Mouse (Mus musculus): ENCODE results near the gene Ppil1. TPM values are rescaled to one million over a fixed set of nuclear protein-coding genes. Genes with fewer than 3 reads are reported as not detected.
"Not testable (repeated sequence)": the region's sequence is repeated elsewhere in the genome, so short reads cannot be mapped to it uniquely, and the experiment has no call there.

Ppil1 gene
- polyA plus RNA-seq, 1 experiment, result 36.8 TPM

DNA sequence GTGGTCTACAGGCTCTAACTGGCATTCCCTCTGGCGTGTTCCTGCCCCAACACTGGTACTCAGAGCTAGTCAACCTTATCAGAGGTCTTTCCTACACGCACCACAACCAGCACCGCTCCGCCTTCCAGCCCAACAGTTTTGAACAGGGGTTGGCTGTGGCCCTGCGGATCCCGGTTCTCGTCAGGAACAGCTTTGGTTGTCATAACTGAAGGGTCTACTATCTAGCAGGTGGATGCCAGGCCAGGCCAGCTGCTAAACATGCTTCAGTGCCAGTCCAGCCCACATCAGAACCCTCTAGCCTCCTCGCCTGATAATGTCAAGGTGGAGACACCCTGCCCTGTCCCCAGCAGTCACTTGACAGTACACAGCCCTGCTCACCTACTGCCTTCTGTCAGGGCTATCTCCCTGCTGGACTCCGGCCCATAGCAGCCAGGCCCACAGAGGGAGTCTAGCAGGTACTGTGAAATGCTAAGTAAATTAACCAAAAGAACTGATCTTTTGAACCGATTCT, 6.9 kb downstream of the Ppil1 start:
- no peak overlapping the region for H3K27ac ChIP-seq (ENCODE audit: insufficient read depth, low read length)
- no peak for TF ChIP-seq POLR2A (IDR thresholded peaks at IDR 0.05; ENCODE audit: low read depth, low read length)
- TF ChIP-seq CTCF (IDR thresholded peaks at IDR 0.05; ENCODE audit: borderline replicate concordance, insufficient read depth, low read length), result no peak
- peaks cover 2% of the 10 kb centered on the region; the same call in 1 of the 2 replicates for H3K4me1 ChIP-seq (ENCODE audit: control insufficient read depth, insufficient read depth, low read length)
- no peak overlapping the region for H3K4me3 ChIP-seq (ENCODE audit: insufficient read depth, low read length)

- H3K27ac ChIP-seq (ENCODE audit: insufficient read depth, low read length), result no peak overlapping the region
- H3K4me1 ChIP-seq (ENCODE audit: control insufficient read depth, insufficient read depth, low read length), result peaks cover 2% of the 10 kb centered on the region; the same call in 1 of the 2 replicates
- TF ChIP-seq CTCF (IDR thresholded peaks at IDR 0.05; ENCODE audit: borderline replicate concordance, insufficient read depth, low read length) (no peak), POLR2A (IDR thresholded peaks at IDR 0.05; ENCODE audit: low read depth, low read length) (no peak)
Observed at GRCm38 (mm10) chr17:29256507-29256906, 7.5 kb downstream of the Ppil1 start.

GRCm38 (mm10) chr17:29254784-29255183, 9.2 kb downstream of the Ppil1 start:
- not testable (repeated sequence) for H3K27ac ChIP-seq (ENCODE audit: insufficient read depth, low read length); H3K4me3 ChIP-seq (ENCODE audit: insufficient read depth, low read length); H3K4me1 ChIP-seq (ENCODE audit: control insufficient read depth, insufficient read depth, low read length)

More at GRCm38 (mm10) chr17:29256507-29256906, 7.5 kb downstream of the Ppil1 start:
- no peak overlapping the region for H3K4me3 ChIP-seq (ENCODE audit: insufficient read depth, low read length)

- no peak overlapping the region for H3K27ac ChIP-seq (ENCODE audit: insufficient read depth, low read length)
- TF ChIP-seq POLR2A (IDR thresholded peaks at IDR 0.05; ENCODE audit: low read depth, low read length), result no peak
- no peak for TF ChIP-seq CTCF (IDR thresholded peaks at IDR 0.05; ENCODE audit: borderline replicate concordance, insufficient read depth, low read length)
- no peaks in the 10 kb centered on the region for H3K4me1 ChIP-seq (ENCODE audit: control insufficient read depth, insufficient read depth, low read length)
- H3K4me3 ChIP-seq (ENCODE audit: insufficient read depth, low read length), result no peak overlapping the region
Observed at GRCm38 (mm10) chr17:29253684-29254083, 10.3 kb downstream of the Ppil1 start.

- Histone ChIP-seq H3K4me1 (ENCODE audit: control insufficient read depth, insufficient read depth, low read length) (no peaks in the 10 kb centered on the region), H3K4me3 (ENCODE audit: insufficient read depth, low read length) (no peak overlapping the region), H3K27ac (ENCODE audit: insufficient read depth, low read length) (no peak overlapping the region)
- TF ChIP-seq CTCF (IDR thresholded peaks at IDR 0.05; ENCODE audit: borderline replicate concordance, insufficient read depth, low read length) (no peak), POLR2A (IDR thresholded peaks at IDR 0.05; ENCODE audit: low read depth, low read length) (no peak)
Observed at GRCm38 (mm10) chr17:29253236-29253635, 10.8 kb downstream of the Ppil1 start.

DNA sequence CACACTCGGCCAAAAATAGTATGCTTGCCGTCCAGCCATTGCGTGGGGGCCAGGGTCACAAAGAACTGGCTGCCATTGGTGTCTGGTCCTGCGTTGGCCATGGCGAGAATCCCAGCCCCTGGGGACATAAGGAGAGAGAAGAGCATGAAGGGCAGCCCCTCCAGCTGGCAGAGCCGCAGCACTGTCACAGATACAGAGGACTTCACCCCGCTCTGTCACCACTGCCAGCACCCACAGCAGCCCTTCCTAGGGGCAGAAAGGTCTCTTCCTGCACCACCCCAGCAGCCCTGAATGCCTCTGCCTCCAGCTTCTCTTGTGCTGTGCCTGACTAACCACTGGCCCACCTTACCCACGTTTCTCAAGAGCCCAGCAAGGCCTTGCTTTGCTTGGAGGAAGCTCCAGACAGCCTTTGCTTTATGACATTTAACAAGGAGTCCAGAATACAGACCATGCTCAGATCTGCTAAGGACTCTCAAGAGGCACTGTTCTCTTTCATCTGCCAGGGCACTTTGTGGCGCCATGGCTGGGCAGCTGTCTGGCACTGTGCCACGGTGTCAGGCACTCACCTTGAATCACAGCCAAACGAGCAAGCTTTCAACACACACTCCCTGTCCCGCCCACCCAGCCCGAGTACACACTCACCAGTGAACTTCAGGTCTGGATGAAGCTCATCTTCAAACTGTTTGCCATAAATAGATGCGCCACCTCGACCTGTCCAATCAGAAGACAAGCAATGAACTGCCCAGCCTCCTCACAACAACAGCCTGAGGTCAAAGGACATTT, 12.2 kb downstream of the Ppil1 start:
- Histone ChIP-seq H3K27ac (ENCODE audit: insufficient read depth, low read length) (no peak overlapping the region), H3K4me1 (ENCODE audit: control insufficient read depth, insufficient read depth, low read length) (no peaks in the 10 kb centered on the region), H3K4me3 (ENCODE audit: insufficient read depth, low read length) (no peak overlapping the region)
- TF ChIP-seq CTCF (IDR thresholded peaks at IDR 0.05; ENCODE audit: borderline replicate concordance, insufficient read depth, low read length), result no peak
- TF ChIP-seq POLR2A (IDR thresholded peaks at IDR 0.05; ENCODE audit: low read depth, low read length), result no peak

- not testable (repeated sequence) for H3K4me1 ChIP-seq (ENCODE audit: control insufficient read depth, insufficient read depth, low read length)
Observed at GRCm38 (mm10) chr17:29251006-29251405, 13.0 kb downstream of the Ppil1 start.

GRCm38 (mm10) chr17:29249512-29249911, 14.5 kb downstream of the Ppil1 start:
- TF ChIP-seq POLR2A (IDR thresholded peaks at IDR 0.05; ENCODE audit: low read depth, low read length), result no peak
- no peak for TF ChIP-seq CTCF (IDR thresholded peaks at IDR 0.05; ENCODE audit: borderline replicate concordance, insufficient read depth, low read length)
- H3K27ac ChIP-seq (ENCODE audit: insufficient read depth, low read length), result no peak overlapping the region
- H3K4me3 ChIP-seq (ENCODE audit: insufficient read depth, low read length), result no peak overlapping the region
- H3K4me1 ChIP-seq (ENCODE audit: control insufficient read depth, insufficient read depth, low read length), result peaks cover 2% of the 10 kb centered on the region; the same call in 1 of the 2 replicates

More at GRCm38 (mm10) chr17:29251006-29251405, 13.0 kb downstream of the Ppil1 start:
- H3K4me3 ChIP-seq (ENCODE audit: insufficient read depth, low read length); H3K27ac ChIP-seq (ENCODE audit: insufficient read depth, low read length): not testable (repeated sequence)

DNA sequence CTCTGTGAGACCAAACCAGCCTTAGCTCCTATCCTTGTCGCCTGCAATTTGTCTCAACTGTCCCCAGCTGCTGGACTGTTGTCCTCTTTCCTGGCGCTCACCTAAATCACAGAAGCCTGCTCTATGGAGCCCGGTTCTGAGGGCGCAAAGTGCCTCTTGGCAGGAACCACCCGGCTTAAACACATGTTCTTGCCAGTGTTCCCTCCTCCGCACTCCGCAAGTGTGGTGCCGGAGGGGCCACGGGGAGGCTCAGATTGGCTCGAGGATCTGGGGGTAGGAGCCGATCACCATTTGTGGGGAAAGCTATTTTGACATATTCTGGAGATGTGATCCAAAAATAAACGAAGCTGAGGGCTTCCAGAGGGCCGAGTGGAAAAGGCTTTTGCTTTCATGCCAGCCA, 16.1 kb downstream of the Ppil1 start:
- no peak overlapping the region for H3K4me3 ChIP-seq (ENCODE audit: insufficient read depth, low read length)
- no peak overlapping the region for H3K27ac ChIP-seq (ENCODE audit: insufficient read depth, low read length)
- H3K4me1 ChIP-seq (ENCODE audit: control insufficient read depth, insufficient read depth, low read length), result peaks cover 2% of the 10 kb centered on the region; the same call in 1 of the 2 replicates
- TF ChIP-seq CTCF (IDR thresholded peaks at IDR 0.05; ENCODE audit: borderline replicate concordance, insufficient read depth, low read length) (no peak), POLR2A (IDR thresholded peaks at IDR 0.05; ENCODE audit: low read depth, low read length) (no peak)

- Histone ChIP-seq H3K27ac (ENCODE audit: insufficient read depth, low read length) (no peak overlapping the region), H3K4me1 (ENCODE audit: control insufficient read depth, insufficient read depth, low read length) (peaks cover 2% of the 10 kb centered on the region; the same call in 1 of the 2 replicates), H3K4me3 (ENCODE audit: insufficient read depth, low read length) (no peak overlapping the region)
- TF ChIP-seq POLR2A (IDR thresholded peaks at IDR 0.05; ENCODE audit: low read depth, low read length) (no peak), CTCF (IDR thresholded peaks at IDR 0.05; ENCODE audit: borderline replicate concordance, insufficient read depth, low read length) (no peak)
Observed at GRCm38 (mm10) chr17:29246602-29247001, 17.4 kb downstream of the Ppil1 start.

Data from embryonic fibroblast, embryonic 13.5 days (primary cell).